22 mouse cellular contexts compared by ENCODE assay signal in the genomic region with DNA sequence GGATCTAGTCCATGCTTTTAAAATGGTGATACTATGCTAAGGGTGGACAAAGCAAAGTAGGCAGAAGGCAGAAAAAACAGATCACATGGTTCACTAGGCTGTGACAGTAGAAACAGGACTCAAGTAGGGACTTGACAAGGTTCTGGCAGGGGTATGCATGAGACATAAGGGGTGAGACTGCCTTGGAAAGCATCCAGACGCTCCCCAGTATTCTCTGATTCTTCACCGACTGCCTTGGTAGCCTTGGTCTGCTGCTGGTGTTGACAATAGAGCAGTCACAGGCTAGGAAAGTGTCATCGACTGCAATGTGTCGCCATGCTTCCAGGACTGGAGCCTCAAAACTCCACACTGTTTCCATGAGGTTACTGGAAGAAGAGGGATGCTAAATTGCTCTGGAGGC.
A peak's percentile ranks its signal among the peaks of the same experiment; 100 is the strongest.
DNase-seq lines count a peak whose midpoint lies in the region; ATAC-seq and TF ChIP-seq lines count a peak whose summit lies in the region.
"Had no signal": no experiment of that assay in that cellular context is flagged by ENCODE, and none has a peak within 500 bp of the region (broad histone marks: within the 10 kb centered on the region; RNA-seq: fewer than 3 reads in every experiment).

No protein-coding gene starts in this region.

- peak; percentile 34; the same call in 1 of the 2 replicates for ATAC-seq in forebrain, embryonic 14.5 days
- ATAC-seq in hindbrain, embryonic 16.5 days, result peak; percentile 34; the same call in 1 of the 2 replicates
- ATAC-seq in hindbrain, embryonic 13.5 days (ENCODE audit: low FRiP score), result no peak
- ATAC-seq in midbrain, postnatal 0 days (ENCODE audit: low FRiP score), result no peak
- ATAC-seq: intestine, embryonic 16.5 days had no signal

- H3K27me3 ChIP-seq in forebrain, embryonic 14.5 days (replicated peaks; ENCODE audit: control insufficient read depth, insufficient read depth, low read length), result no peaks in the 10 kb centered on the region
- H3K27me3 ChIP-seq in forebrain, embryonic 10.5 days (ENCODE audit: poor library complexity, severe bottlenecking), result no peaks in the 10 kb centered on the region
- H3K27me3 ChIP-seq in hindbrain, embryonic 16.5 days (replicated peaks; ENCODE audit: control insufficient read depth, insufficient read depth, low read length), result no peaks in the 10 kb centered on the region
- no peaks in the 10 kb centered on the region for H3K27me3 ChIP-seq in hindbrain, embryonic 13.5 days
- H3K27me3 ChIP-seq in midbrain, postnatal 0 days (ENCODE audit: insufficient read depth, low read length), result no peaks in the 10 kb centered on the region
- H3K27me3 ChIP-seq in midbrain, embryonic 10.5 days (ENCODE audit: low read depth, poor library complexity, severe bottlenecking), result no peaks in the 10 kb centered on the region
- H3K27me3 ChIP-seq: embryonic facial prominence, embryonic 15.5 days; heart, embryonic 13.5 days; kidney, embryonic 15.5 days had no signal

- no peak overlapping the region for H3K4me3 ChIP-seq in forebrain, embryonic 14.5 days (ENCODE audit: low read depth, low read length)
- no peak overlapping the region for H3K4me3 ChIP-seq in forebrain, embryonic 10.5 days
- no peak overlapping the region for H3K4me3 ChIP-seq in hindbrain, embryonic 16.5 days (ENCODE audit: low read length)
- no peak overlapping the region for H3K4me3 ChIP-seq in hindbrain, embryonic 13.5 days
- H3K4me3 ChIP-seq in midbrain, postnatal 0 days (ENCODE audit: low read depth, low read length), result no peak overlapping the region
- no peak overlapping the region for H3K4me3 ChIP-seq in midbrain, embryonic 10.5 days
- H3K4me3 ChIP-seq: embryonic facial prominence, embryonic 15.5 days; erythroblast, embryonic 14.5 days; gastrocnemius, adult 2 months; heart, embryonic 13.5 days; kidney, embryonic 15.5 days had no signal

- DNase-seq in forebrain, embryonic 14.5 days (ENCODE audit: low spot score), result peak; percentile 8
- no peak for DNase-seq in forebrain, embryonic 10.5 days (ENCODE audit: extremely low spot score, low spot score)
- peak; percentile 33 for DNase-seq in midbrain, postnatal 0 days (ENCODE audit: low spot score)
- no peak for DNase-seq in midbrain, embryonic 10.5 days (ENCODE audit: low spot score)
- DNase-seq in adrenal gland, postnatal 10 days, result no peak
- DNase-seq: adrenal gland, adult 2 months; adrenal gland, postnatal 36 days; cerebellum, adult 11-12 months; cerebellum, adult 9-11 months; embryo, embryonic 11 days; gastrocnemius, adult 2 months; gastrocnemius, postnatal 36 days; heart, adult 11 months; heart, postnatal 36 days; kidney, adult 2 months had no signal

- TF ChIP-seq CTCF in midbrain, postnatal 0 days (IDR thresholded peaks at IDR 0.05), result no peak

- H3K4me2 ChIP-seq in forebrain, embryonic 14.5 days (ENCODE audit: low read length), result no peak overlapping the region
- H3K4me2 ChIP-seq in hindbrain, embryonic 16.5 days (ENCODE audit: low read length), result no peak overlapping the region
- H3K4me2 ChIP-seq in hindbrain, embryonic 13.5 days, result no peak overlapping the region
- H3K4me2 ChIP-seq in midbrain, postnatal 0 days (ENCODE audit: low read depth, low read length, poor library complexity, severe bottlenecking), result no peak overlapping the region
- H3K4me2 ChIP-seq: embryonic facial prominence, embryonic 15.5 days; heart, embryonic 13.5 days; kidney, embryonic 15.5 days had no signal

- no peak overlapping the region for H3K9ac ChIP-seq in forebrain, embryonic 14.5 days (ENCODE audit: low read length)
- H3K9ac ChIP-seq in hindbrain, embryonic 16.5 days (ENCODE audit: low read depth, low read length), result no peak overlapping the region
- H3K9ac ChIP-seq in hindbrain, embryonic 13.5 days, result no peak overlapping the region
- no peak overlapping the region for H3K9ac ChIP-seq in midbrain, postnatal 0 days (replicated peaks; ENCODE audit: low read length, poor library complexity, severe bottlenecking)
- H3K9ac ChIP-seq: embryonic facial prominence, embryonic 15.5 days; heart, embryonic 13.5 days; kidney, embryonic 15.5 days had no signal

- no peak overlapping the region for H3K27ac ChIP-seq in forebrain, embryonic 14.5 days (ENCODE audit: low read depth, low read length)
- no peak overlapping the region for H3K27ac ChIP-seq in forebrain, embryonic 10.5 days
- H3K27ac ChIP-seq in hindbrain, embryonic 16.5 days (ENCODE audit: low read depth, low read length), result no peak overlapping the region
- no peak overlapping the region for H3K27ac ChIP-seq in hindbrain, embryonic 13.5 days
- H3K27ac ChIP-seq in midbrain, postnatal 0 days (ENCODE audit: low read depth, low read length), result no peak overlapping the region
- no peak overlapping the region for H3K27ac ChIP-seq in midbrain, embryonic 10.5 days (replicated peaks)
- H3K27ac ChIP-seq: embryonic facial prominence, embryonic 15.5 days; gastrocnemius, adult 2 months; heart, embryonic 13.5 days; kidney, embryonic 15.5 days had no signal

- 73% methylated on average over 4 of the region's 4 CpGs for WGBS in forebrain, embryonic 14.5 days
- WGBS in forebrain, embryonic 10.5 days, result 93% methylated on average over 4 of the region's 4 CpGs
- WGBS in hindbrain, embryonic 16.5 days, result 70% methylated on average over 4 of the region's 4 CpGs
- WGBS in hindbrain, embryonic 13.5 days, result 85% methylated on average over 4 of the region's 4 CpGs
- WGBS in midbrain, postnatal 0 days, result 87% methylated on average over 4 of the region's 4 CpGs
- 91% methylated on average over 4 of the region's 4 CpGs for WGBS in midbrain, embryonic 10.5 days

- no peaks in the 10 kb centered on the region for H3K36me3 ChIP-seq in forebrain, embryonic 14.5 days (ENCODE audit: control insufficient read depth, insufficient read depth, low read length)
- H3K36me3 ChIP-seq in forebrain, embryonic 10.5 days (replicated peaks), result no peaks in the 10 kb centered on the region
- no peaks in the 10 kb centered on the region for H3K36me3 ChIP-seq in hindbrain, embryonic 16.5 days (ENCODE audit: control insufficient read depth, insufficient read depth, low read length)
- H3K36me3 ChIP-seq in hindbrain, embryonic 13.5 days, result no peaks in the 10 kb centered on the region
- H3K36me3 ChIP-seq in midbrain, postnatal 0 days (ENCODE audit: insufficient read depth, low read length), result no peaks in the 10 kb centered on the region
- no peaks in the 10 kb centered on the region for H3K36me3 ChIP-seq in midbrain, embryonic 10.5 days
- H3K36me3 ChIP-seq: embryonic facial prominence, embryonic 15.5 days; heart, embryonic 13.5 days; kidney, embryonic 15.5 days had no signal

- no peaks in the 10 kb centered on the region for H3K9me3 ChIP-seq in forebrain, embryonic 14.5 days (replicated peaks; ENCODE audit: control insufficient read depth, low read length)
- H3K9me3 ChIP-seq in forebrain, embryonic 10.5 days, result no peaks in the 10 kb centered on the region
- no peaks in the 10 kb centered on the region for H3K9me3 ChIP-seq in hindbrain, embryonic 16.5 days (ENCODE audit: control insufficient read depth, low read length)
- H3K9me3 ChIP-seq in hindbrain, embryonic 13.5 days, result no peaks in the 10 kb centered on the region
- H3K9me3 ChIP-seq in midbrain, postnatal 0 days (ENCODE audit: low read length), result no peaks in the 10 kb centered on the region
- H3K9me3 ChIP-seq in midbrain, embryonic 10.5 days (replicated peaks), result no peaks in the 10 kb centered on the region
- H3K9me3 ChIP-seq: embryonic facial prominence, embryonic 15.5 days; heart, embryonic 13.5 days; kidney, embryonic 15.5 days had no signal

- H3K4me1 ChIP-seq in forebrain, embryonic 14.5 days (ENCODE audit: control insufficient read depth, insufficient read depth, low read length), result no peaks in the 10 kb centered on the region
- H3K4me1 ChIP-seq in forebrain, embryonic 10.5 days, result no peaks in the 10 kb centered on the region
- no peaks in the 10 kb centered on the region for H3K4me1 ChIP-seq in hindbrain, embryonic 16.5 days (ENCODE audit: control insufficient read depth, insufficient read depth, low read depth, low read length)
- H3K4me1 ChIP-seq in hindbrain, embryonic 13.5 days (replicated peaks), result no peaks in the 10 kb centered on the region
- no peaks in the 10 kb centered on the region for H3K4me1 ChIP-seq in midbrain, postnatal 0 days (ENCODE audit: insufficient read depth, low read length)
- H3K4me1 ChIP-seq in midbrain, embryonic 10.5 days, result no peaks in the 10 kb centered on the region
- H3K4me1 ChIP-seq: embryonic facial prominence, embryonic 15.5 days; heart, embryonic 13.5 days; kidney, embryonic 15.5 days had no signal

Comparison
In these comparisons a context has a peak if more than half of its experiments do, and no peak if none do; other contexts are left out.
1. ATAC-seq: peak in forebrain, embryonic 14.5 days (single experiment) and hindbrain, embryonic 16.5 days (single experiment); none in hindbrain, embryonic 13.5 days (single experiment) and midbrain, postnatal 0 days (single experiment).
2. DNase-seq: peak in forebrain, embryonic 14.5 days (single experiment) and midbrain, postnatal 0 days (single experiment); none in forebrain, embryonic 10.5 days (single experiment), midbrain, embryonic 10.5 days (single experiment) and adrenal gland, postnatal 10 days (single experiment).